Mouse (Mus musculus): ENCODE results near the gene Frmpd2.
A peak's percentile ranks its signal among the peaks of the same experiment; 100 is the strongest.
"Not testable (repeated sequence)": the region's sequence is repeated elsewhere in the genome, so short reads cannot be mapped to it uniquely, and the experiment has no call there.

Gene Frmpd2

DNA sequence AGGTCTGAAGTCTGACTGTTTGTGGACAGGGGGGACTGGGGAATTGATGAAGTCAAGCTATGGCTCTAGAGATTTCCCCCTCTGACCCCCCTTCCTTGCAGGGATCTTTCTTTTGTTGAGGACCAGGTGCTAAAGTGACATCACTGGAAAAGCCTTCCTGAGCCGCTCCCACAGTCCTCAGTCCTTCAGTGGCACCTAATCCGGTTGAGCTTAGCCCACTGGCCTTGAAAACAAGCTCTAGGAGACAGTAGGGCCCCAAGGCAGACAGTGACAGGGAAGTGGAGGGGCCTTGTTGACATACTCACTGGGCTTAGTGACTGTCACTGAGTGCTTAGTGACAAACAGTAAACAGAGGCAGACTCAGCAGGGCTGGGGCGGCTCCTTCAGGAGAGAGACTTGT, at the start of gene Frmpd2:
TSS of gene Frmpd2 (plus strand) at position 366 of the 400 bp plus-strand sequence.
- DNase-seq (ENCODE audit: low spot score in 2 of 2), result peak in 1 of 2 experiments; percentile 27

DNA sequence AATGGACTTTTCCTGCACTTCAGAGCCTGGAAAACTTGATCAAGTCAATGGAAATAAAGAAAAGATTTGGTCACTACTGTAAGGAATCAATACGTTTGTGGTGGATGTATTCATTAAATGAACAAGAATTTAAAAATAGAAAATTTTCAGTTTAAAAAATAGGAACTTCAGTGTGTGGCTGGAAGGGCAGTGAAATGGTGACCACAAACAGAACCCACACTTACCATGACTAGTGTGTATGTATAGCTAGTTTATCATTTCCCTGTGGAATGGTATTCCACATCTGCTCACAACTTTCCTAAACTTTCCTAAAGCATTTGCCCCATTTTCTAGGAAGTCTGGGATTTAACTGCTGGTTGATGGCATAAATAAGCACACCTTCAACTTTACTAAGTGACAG, 48.5 kb upstream of the Frmpd2 start:
- no peak for DNase-seq (ENCODE audit: low spot score in 2 of 2)

DNA sequence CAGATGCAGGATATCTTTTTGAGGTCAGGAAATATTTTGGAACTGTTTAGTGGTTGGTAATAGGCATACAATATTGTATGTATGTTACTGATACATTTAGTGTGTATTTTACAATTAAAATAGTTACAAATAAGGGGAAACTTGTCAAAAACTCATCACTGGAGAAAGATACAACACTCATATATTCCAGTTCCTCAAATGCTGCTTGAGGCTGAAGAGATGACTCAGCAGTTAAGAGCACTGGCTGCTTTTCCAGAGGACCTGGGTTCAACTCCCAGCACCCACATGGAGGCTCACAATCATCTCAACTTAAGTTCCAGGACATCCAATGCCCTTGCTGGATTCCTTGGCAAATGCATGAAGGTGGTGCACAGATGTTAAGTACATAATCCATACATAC, 47.4 kb upstream of the Frmpd2 start:
- no peak for DNase-seq (ENCODE audit: low spot score in 2 of 2)

DNA sequence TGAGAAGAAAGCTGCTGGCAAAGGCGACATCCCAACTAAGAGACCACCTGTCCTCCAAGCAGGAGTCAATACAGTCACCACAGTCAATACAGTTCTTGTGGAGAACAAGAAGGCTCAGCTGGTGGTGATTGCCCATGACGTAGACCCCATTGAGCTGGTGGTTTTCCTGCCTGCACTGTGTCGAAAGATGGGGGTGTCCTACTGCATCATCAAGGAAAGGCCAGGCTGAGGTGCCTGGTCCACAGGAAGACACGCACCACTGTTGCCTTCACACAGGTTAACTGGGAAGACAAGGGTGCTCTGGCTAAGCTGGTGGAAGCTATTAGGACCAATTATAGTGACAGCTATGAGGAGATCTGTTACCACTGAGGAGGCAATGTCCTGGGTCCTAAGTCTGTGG, 39.0 kb upstream of the Frmpd2 start:
- DNase-seq (ENCODE audit: low spot score in 2 of 2), result not testable (repeated sequence)

DNA sequence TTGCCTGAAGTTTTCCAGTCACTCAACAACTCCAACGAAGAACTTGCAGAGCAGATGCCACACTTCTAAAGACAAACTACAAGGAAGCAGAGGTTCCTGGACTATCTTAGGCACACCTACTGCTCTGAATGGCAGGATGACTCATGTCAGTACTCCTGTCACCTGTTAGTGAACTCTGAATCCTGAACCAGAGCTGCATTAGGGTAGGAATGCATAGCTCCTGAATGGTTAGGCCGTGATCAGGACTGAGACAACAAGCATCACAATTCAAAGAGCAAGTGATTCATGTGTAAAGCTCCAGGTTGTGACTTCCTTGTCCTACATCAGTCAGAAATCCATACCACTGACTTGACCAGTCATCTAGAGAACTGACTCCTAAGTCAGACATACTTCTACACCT, 27.7 kb upstream of the Frmpd2 start:
- DNase-seq (ENCODE audit: low spot score in 2 of 2), result no peak

DNA sequence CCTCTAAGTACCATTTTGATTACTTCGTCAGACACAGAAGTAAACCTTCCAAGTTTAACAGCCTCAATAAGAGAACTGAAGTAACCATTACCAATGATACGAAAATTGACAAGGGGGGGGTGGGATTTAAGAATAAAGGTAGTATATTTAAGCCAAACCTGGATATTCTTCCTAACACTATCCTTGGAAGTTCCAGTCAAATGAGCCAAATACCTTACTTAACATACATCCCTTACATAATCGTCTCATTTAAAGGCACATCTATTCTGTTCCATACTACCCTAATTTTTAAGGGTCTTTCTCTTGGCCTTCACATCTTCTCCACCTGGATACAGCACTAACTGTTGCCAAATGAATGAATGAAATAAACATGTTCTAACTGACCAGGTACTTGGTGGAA, 25.5 kb upstream of the Frmpd2 start:
- no peak for DNase-seq (ENCODE audit: low spot score in 2 of 2)

DNA sequence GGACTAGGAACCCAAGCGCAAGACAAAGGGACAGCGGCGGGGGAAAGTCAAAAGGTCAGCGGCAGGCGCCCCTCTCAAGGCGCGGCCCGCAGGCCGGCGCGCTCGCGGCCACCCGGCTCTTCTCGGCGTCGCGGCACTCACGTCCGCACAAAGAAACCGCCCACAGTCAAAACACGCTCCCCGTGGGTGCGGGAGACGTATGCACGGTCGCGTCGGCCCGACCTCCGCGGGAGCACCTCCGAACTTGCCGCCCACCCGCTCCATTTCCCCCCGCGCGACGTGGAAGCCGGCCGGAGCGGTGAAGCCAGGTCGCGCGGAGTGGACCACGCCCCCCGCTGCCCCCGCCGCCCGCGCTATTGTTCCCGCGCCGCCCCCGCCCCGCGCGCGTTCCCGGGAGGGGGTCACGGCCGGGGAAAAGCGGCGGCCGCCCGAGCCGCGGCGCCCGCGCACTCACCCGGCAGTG, 24.9 kb upstream of the Frmpd2 start:
- DNase-seq (ENCODE audit: low spot score in 2 of 2), result no peak

DNA sequence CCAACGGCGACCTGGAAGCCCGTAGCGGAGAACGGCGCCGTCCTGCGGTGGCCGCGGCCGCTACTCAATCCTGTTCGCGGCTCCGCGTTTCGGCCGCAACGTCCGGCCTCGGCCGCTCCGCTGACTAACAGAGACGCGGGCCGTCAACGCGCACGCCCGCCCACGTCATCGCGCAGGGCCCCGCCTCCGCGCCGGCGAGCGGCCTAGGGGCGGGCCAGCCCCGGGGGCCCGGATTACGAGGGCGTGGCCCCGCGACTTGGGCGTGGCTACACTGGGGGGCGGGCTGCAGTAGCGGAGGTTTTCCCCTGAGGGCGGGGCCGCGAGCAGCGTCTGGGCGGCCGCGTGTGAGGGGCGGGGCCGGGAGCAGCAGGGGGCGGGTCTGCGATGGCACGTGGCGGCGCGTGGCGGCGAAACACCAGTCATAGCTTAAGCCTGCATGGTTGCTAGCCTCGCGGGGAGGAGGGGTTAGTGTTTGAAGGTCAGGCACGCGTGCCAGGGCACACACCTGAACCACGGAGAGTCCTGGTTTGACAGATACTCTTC, 24.4 kb upstream of the Frmpd2 start, which contains the start of gene Mapk8:
TSS of gene Mapk8 (minus strand) at position 132 of the 543 bp plus-strand sequence.
- DNase-seq (ENCODE audit: low spot score in 2 of 2), result peak; percentile 99

DNA sequence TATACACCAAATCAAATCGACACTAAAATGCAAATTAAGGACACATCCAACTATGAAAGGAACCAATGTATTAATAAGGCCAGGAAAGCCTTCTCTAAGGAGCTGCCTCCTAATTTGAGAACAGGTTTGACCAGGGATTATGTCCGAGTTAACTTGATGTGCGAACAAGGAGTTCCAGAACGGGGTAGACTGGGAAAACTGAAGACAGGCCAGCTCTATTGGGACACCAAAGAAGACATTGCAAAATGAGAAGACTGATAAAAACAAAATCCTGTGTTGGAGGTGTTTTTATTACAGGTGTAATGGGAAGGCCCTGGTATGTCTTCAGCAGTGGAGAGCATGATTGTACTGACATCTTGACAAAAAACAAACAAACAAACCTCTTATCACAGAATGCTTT, 23.2 kb upstream of the Frmpd2 start:
- DNase-seq (ENCODE audit: low spot score in 2 of 2), result no peak

DNA sequence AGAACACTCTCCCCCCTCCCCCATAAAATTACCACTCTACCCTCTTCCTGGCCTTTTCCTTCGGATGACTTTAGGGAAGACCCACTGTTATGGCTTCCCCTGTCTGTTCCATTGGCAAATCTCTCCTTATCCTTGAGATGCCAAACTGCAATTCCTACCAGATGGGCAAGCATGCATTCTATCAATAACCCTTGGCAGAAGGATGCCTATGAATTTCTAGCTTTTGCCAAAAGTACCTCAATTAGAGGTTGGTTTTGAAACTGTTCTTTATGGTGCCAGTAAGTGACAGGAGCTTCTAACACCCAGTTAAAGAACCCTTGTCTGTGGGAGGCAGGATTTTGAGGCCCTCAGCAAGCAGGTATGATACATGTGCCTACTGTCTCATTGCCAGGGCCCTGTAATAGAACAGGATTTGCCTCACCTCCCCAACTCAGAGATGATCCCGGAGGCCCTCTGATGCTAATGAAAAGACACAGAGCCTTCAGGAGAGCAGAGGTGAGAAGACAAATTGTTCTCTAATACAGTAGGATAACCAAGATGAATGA, 22.1 kb upstream of the Frmpd2 start:
- no peak for DNase-seq (ENCODE audit: low spot score in 2 of 2)

DNA sequence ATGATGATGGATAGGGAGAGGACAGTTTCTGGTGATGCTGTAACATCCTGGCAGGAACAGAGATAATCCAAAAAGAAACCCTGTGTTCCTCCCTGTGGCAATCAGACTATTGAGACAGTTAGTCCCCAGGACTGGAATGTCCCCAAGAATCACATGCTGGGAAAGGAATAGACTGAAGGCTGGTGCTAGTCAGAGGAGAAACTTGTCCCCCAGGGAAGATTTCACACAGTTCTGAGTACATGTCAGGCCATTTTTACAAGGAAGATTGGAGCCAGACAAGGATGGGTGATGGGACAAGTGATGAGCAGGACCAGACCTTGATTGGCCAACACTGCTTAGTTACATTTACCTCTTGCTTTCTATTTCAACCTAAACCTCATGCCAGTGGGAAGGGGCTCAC, 21.2 kb upstream of the Frmpd2 start:
- no peak for DNase-seq (ENCODE audit: low spot score in 2 of 2)

DNA sequence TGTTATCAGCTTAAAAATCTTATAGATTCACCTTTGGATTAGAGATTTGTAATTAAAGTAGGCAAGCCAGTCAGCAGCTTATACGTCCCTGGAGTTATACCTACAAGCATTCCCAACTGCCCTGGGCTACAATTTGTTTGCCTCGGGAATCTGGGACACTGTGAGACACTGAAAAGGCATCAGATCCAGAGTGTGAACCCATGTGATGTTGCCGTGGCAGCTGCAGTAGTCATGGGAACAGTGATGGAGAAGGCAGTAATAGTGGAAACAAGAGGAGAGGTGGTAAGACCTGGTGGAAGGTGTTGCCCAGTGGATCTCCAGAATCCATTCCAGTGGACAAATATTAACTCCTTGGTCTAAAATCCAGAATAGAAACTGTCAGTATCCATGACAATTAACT, 7.8 kb upstream of the Frmpd2 start:
- DNase-seq (ENCODE audit: low spot score in 2 of 2), result peak in 1 of 2 experiments; percentile 35

DNA sequence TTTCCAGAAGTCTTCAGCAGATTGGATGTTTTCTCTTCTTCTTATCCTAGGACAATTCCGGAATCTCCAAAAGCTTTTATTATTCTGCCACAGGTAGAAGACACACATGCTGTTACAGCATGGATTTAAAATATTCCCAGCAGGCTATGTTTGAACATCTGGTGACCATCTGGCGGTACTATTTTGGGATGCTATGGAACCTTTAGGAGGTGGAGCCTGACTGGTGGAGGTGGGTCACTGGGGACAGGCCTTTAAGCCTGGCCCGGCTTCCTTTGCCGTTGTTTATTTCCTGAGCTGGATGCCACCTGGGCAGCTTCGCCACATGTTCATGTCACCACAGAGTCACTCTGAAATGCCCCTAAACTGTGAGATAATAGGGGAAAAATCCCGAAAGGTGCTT, 3.7 kb upstream of the Frmpd2 start:
- DNase-seq (ENCODE audit: low spot score in 2 of 2), result peak in 1 of 2 experiments; percentile 49

DNA sequence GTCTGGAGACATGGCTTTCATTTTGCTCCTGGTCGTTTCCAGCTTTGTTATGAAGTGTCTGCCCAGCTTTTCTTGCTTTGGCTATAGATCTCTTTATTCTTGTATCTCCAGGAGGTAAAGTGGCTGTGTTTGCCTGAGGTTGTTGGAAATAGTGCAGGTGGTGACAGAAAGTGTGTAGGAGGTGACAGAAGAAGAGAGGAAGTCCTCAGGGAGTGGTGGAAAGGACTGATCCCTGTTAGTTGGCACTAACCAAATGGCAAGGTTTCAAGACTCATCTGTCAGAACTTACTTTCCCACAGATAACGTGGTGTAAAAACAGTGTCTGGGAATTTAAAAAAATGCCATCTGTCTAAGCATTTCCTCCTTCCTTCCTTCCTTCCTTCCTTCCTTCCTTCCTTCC, 3.0 kb downstream of the Frmpd2 start:
- no peak for DNase-seq (ENCODE audit: low spot score in 2 of 2)

DNA sequence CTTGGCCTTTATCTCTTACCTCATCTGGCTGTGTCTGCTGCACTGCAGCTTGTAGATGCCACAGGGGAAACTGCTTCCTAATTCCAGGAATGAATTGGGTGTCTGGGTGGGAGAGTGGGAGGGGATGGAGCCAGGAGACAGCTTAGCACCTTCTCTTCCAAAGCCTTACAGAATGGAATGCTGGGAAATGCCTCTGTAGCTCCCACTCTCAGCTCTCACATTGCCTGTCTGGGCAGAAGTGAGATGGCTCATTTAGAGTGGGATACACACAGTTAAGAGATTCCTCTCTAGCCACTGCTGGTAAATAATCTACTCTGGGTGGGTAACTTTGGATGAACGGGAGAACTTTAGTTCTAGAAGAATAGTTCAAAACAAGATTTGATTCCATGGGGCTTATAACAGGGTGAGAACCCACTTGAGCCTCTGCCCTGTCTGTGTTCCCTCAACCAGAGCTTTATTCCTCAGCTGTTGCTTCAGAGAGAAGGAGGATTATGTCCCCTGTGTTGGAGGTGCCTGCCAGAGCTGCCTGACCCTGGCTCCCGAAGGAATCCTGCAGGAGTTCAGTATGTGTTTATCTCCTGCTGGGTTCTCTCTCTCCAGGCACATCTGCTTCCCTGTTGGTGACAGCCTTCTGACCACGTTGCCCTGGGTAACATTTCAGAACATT, 4.7 kb downstream of the Frmpd2 start:
- peak in 1 of 2 experiments; percentile 51 for DNase-seq (ENCODE audit: low spot score in 2 of 2)

DNA sequence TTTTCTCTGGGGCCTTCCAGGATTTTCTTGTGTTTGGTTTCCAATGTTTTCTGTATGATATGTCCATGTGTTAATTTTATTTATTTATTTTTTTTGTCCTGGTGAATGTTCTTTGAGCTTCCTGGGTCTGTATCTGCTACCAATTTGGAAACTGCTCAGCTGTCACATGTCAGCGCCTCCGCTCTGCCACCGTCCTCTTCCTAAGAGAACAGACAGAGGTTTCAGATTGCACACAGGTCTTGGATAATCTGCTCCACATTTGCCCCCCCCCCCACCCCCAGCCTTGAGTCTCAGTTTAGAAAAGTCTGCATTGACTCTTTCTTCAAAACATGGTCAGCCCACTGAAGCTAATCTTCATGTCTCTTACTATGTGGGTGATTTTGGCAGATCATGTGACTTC, 10.5 kb downstream of the Frmpd2 start:
- no peak for DNase-seq (ENCODE audit: low spot score in 2 of 2)

DNA sequence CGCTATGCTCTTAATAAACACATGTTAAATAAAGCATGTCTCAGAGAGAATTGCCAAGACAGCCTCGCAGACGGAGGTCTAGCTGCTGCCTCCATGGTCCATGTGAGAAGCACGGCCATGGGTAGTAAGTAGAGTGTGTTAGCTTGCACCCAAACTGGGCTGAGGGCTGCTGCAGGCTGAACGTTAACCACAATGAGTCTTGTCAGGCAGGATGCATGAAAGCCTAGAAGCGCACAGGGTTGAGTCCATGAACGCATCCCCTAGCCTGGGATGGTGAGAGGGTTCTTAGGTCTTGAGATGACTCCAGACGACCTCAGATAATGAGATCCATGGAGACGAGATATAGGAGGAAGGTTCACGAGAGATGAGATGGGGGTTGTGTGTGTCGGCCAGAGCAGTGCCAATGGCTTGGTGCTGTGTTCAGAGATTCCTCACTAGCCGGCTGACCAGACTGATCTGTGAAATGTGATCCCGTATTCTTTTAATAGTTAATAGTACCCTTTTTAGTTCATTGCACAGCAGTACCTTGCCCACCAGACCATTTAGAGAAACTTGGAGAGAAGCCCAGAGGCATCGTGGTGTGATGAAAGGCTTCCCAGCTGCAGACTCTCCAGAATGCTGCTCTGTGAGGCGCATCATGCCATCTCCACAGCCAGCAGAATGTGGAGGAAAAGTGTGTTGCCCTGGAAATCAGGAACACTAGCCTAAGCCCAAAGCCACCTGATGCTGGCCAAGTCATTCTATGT, 16.5 kb downstream of the Frmpd2 start:
- DNase-seq (ENCODE audit: low spot score in 2 of 2), result no peak

DNA sequence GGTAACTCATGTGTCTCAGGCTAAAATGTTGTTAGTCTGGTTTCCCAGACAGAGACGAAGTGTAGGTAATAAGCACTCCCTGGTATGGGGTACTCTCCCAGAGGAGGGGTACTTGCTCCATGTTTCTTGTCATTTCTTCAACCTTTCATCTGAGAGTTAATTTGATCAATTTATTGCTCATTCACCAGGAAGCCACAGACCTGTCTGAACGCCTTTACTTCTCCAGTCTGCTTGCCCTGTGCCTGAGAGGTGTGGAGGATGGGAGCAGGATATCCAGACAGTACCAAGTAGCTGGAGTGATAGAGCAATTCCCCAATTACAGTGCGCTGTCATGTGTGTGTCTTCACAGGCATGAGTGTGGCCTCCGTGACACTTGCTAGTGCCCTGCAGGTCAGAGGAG, 23.7 kb downstream of the Frmpd2 start:
- DNase-seq (ENCODE audit: low spot score in 2 of 2), result no peak

DNA sequence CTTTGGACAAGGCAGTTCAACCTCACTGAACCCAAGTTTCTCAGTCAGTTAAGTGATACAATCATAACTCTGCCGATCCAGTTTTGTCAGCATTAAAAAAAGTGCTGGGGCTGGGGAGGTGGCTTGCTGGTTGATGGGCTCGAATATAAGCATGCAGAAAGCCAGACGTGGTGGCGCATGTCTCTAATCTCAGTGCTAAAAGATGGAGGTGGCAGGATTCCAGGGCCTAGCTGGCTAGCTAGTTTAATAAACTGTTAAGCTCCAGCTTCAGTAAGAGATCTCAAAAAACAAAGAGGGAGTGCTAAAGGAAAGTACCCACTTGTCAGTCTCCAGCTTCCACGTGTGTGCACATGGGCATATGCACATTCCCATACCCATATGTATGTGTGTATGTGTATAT, 25.9 kb downstream of the Frmpd2 start:
- DNase-seq (ENCODE audit: low spot score in 2 of 2), result no peak

DNA sequence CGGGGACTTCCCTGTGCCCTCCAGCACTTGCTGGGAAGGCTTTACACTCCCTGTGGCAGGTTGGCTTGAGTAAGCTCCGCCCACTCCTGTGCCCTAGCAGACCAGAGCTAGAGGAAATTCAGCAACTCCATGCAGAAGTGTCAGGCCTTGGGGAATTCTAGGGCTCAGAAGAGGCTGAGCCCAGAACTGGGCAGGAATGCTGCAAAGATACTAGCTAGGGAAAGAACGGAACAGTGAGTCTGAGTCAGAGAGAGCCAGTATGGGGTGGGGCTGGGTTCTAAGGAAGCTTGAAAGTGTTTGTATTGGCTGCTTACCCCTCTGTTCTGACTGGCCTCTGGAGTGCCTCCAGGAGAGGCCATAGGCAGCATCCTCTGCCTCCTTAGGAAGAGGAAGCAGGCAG, 27.4 kb downstream of the Frmpd2 start:
- DNase-seq (ENCODE audit: low spot score in 2 of 2), result no peak

DNA sequence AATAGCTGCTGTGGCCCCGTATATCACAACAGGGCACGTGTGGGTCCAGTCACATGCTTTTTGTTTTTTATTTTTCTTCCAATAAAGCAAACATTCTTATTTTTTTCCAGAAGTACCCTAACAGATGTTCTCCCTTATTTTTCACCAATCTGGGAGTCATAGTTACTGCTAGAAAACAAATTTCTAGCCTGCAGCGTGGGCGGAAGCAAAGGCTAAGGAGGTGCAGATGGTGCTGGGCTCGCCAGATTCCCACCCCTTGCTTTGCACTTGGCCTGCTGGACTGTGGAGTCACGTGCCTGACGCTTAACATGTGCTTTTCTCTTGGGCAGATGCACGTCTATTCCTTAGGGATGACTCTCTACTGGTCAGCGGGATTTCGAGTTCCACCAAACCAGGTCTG, 29.1 kb downstream of the Frmpd2 start:
- DNase-seq (ENCODE audit: low spot score in 2 of 2), result no peak

DNA sequence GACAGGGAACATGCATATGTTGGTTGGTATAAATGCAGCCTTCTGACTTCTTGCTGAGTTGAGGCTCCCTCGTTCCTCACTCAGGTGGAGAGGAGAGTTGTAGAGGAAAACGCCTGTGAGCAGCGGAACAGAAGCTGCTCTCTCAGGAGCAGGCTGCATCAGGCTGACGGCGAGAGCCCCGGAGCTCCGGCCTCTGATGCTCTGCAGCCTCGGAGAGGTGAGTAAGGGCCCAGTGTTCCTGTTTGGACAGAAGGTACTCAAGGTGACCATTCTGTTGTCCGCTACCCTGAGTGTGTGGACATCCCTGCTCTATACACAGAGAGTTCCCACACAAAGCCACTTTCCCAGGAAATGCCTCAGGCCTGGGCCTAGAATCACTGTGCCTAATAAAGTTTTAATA, 31.8 kb downstream of the Frmpd2 start:
- DNase-seq (ENCODE audit: low spot score in 2 of 2), result no peak

DNA sequence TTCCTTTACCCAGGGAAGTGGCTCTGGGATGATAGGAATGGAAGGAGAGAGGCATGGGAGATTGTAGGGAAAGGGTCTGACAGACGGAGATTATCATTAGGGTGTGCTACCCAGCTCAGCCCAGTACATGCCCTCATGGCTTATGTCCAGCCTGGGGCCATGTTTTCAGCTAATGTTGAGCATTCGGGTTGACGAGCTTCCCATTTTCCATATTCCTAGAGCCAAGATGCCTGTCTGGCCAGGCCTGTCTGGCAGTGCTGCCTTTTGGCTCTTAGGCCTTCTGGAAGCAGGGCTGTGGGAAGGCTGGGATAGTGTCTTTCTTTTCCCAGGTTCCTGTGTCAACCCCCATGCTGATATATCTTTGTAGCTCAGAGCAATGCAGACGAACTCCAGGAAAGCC, 35.2 kb downstream of the Frmpd2 start:
- DNase-seq (ENCODE audit: low spot score in 2 of 2), result no peak
